Mouse (Mus musculus) liver, postnatal 0 days (tissue): Measurements from ENCODE around the gene Galnt18.

Experiments
- CTCF ChIP-seq: sonication (generic); IDR thresholded peaks from 2 replicates; pipeline ENCODE4 v1.5.1; 2016; ENCODE audit warnings: antibody characterized with exemption, low read depth
- EP300 ChIP-seq: IDR thresholded peaks from 2 replicates; pipeline ENCODE4 v1.6.1; 2016; ENCODE audit warnings: antibody characterized with exemption, low read depth, mild to moderate bottlenecking

DNA sequence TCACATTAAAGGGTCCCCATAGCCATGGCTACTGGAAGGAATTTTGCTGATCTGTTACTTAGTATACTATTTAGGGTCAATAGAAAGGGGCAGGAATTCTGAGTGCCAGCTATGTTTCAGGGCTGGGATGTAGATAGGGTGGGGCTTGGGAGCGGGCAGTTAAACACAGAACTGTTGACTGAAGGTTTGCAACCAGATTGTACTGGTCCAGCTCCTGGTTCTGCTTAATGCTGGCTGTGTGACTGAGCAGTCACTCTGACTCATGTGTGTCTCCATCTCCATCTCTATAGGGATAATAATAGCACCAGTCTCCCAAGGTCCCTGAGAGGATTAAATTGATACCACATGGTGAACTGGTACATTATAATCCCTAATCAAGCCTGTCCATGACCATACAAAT, 258.9 kb downstream of the Galnt18 start:
- TF ChIP-seq EP300, result no peak
- no peak for TF ChIP-seq CTCF
